Mouse (Mus musculus) midbrain, embryonic 15.5 days (tissue): ENCODE results near the gene Ntan1. TPM values are rescaled to one million over a fixed set of nuclear protein-coding genes. Genes with fewer than 3 reads are reported as not detected.
"Not testable (repeated sequence)": the region's sequence is repeated elsewhere in the genome, so short reads cannot be mapped to it uniquely, and the experiment has no call there.

Experiments
- ATAC-seq: fragments of 200-750 bp; cut with Nextera tagmentation; replicated peaks from 2 replicates; pipeline ENCODE4 v1.8.0; 2017; ENCODE audit warnings: moderate TSS enrichment
- H3K27ac ChIP-seq: fragments of 300-500 bp; sonication (generic); 2 replicates; pipeline ENCODE4 v1.5.1; 2015; ENCODE audit warnings: mild to moderate bottlenecking, inconsistent platforms
- H3K27me3 ChIP-seq: fragments of 300-500 bp; sonication (generic); replicated peaks from 2 replicates; pipeline ENCODE4 v1.6.1; 2015; ENCODE audit warnings: inconsistent platforms
- H3K36me3 ChIP-seq: fragments of 300-500 bp; sonication (generic); replicated peaks from 2 replicates; pipeline ENCODE4 v1.6.1; 2015; ENCODE audit warnings: inconsistent platforms
- H3K4me1 ChIP-seq: fragments of 300-500 bp; sonication (generic); 2 replicates; pipeline ENCODE4 v1.6.1; 2015; ENCODE audit warnings: inconsistent platforms
- H3K4me2 ChIP-seq: fragments of 300-500 bp; sonication (generic); 2 replicates; pipeline ENCODE4 v1.6.1; 2015; ENCODE audit warnings: inconsistent platforms, mild to moderate bottlenecking, moderate library complexity
- H3K4me3 ChIP-seq: fragments of 300-500 bp; sonication (generic); 2 replicates; pipeline ENCODE4 v1.5.1; 2015; ENCODE audit warnings: mild to moderate bottlenecking, inconsistent platforms
- H3K9ac ChIP-seq: fragments of 300-500 bp; sonication (generic); 2 replicates; pipeline ENCODE4 v1.6.1; 2015; ENCODE audit warnings: mild to moderate bottlenecking, inconsistent platforms
- H3K9me3 ChIP-seq: fragments of 300-500 bp; sonication (generic); 2 replicates; pipeline ENCODE4 v1.6.1; 2016; ENCODE audit warnings: inconsistent platforms
- WGBS: fragments of 180-500 bp; shearing (Covaris S2); methylation state at CpG from one replicate; pipeline ENCODE4 v1.1.7; 2015; ENCODE audit warnings: mixed read lengths; 5-methylcytosine and 5-hydroxymethylcytosine counted together
- polyA plus RNA-seq: library from polyadenylated mRNA; unstranded; fragments of >200 nt; fragmentation: Nextera tagmentation; extraction: Ambion mirVana; gene quantifications from 2 replicates; pipeline ENCODE4 v1.2.1, GENCODE M21; 2015

Gene Ntan1
- 191 and 208 TPM in 2 replicates for polyA plus RNA-seq

GRCm38 (mm10) chr16:13818560-13819393, at the start of gene Ntan1:
Gene Ntan1 (plus strand): TSS chr16:13818845.
- WGBS = 1% methylated on average over 58 of the region's 58 CpGs
- peak; percentile 97 for ATAC-seq

GRCm38 (mm10) chr16:13771603-13772002, 47.0 kb upstream of the Ntan1 start:
- 83% methylated on average over 4 of the region's 4 CpGs for WGBS
- H3K9ac ChIP-seq, H3K27ac ChIP-seq, ATAC-seq, H3K27me3 ChIP-seq, H3K4me3 ChIP-seq, H3K4me1 ChIP-seq, H3K9me3 ChIP-seq, H3K36me3 ChIP-seq, H3K4me2 ChIP-seq: not testable (repeated sequence)

More at GRCm38 (mm10) chr16:13818560-13819393, at the start of gene Ntan1:
- Histone ChIP-seq H3K36me3 (peaks cover 14% of the 10 kb centered on the region), H3K4me1 (peaks cover 21% of the 10 kb centered on the region), H3K4me2 (peak within 1 kb of the TSS; percentile 72), H3K27ac (peak within 1 kb of the TSS; percentile 96), H3K9me3 (no peaks in the 10 kb centered on the region), H3K27me3 (no peaks in the 10 kb centered on the region), H3K9ac (peak within 1 kb of the TSS; percentile 79), H3K4me3 (peak within 1 kb of the TSS; percentile 83)

DNA sequence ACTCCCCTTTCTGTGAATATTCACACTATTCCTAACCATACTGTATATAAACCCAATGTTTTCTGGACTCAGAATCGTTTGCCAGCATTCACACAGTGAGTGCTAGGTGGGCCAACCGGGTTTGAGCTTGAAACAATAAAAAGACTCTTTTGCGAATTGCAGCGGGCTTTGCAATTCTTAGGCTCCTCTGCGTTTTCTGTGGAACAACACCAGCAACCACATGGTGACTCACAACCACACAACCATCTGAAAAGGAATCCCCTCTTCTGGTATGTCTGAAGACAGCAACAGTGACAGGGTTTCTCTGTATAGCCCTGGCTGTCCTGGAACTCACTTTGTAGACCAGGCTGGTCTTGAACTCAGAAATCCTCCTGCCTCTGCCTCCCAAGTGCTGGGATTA, 46.6 kb upstream of the Ntan1 start:
- not testable (repeated sequence) for H3K36me3 ChIP-seq, H3K4me2 ChIP-seq, H3K27ac ChIP-seq, H3K4me3 ChIP-seq, H3K9ac ChIP-seq, H3K4me1 ChIP-seq, ATAC-seq, H3K9me3 ChIP-seq, H3K27me3 ChIP-seq
- 83% methylated on average over 5 of the region's 5 CpGs for WGBS

DNA sequence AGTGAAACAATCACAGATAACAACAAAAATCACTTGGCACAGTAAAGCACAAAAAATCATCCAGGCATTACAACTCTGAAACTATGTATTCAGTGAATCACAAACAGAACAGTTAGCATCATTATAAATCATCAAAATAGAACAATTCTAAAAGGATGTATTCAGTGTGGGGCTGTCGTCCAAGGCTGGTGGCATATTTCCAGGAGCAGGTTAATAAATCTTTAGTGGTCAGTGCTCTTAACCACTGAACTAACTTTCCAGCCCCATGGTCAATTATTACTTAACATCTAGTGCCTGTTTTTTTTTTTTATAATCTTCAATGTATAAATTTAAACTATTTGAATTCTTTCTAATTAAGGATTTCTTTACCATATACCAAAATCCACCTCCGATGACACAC, 44.6 kb upstream of the Ntan1 start:
- not testable (repeated sequence) for H3K27ac ChIP-seq, H3K4me3 ChIP-seq, H3K27me3 ChIP-seq, H3K4me1 ChIP-seq, H3K36me3 ChIP-seq, ATAC-seq, H3K9me3 ChIP-seq, H3K9ac ChIP-seq, H3K4me2 ChIP-seq
- 94% methylated on average over 2 of the region's 2 CpGs for WGBS

GRCm38 (mm10) chr16:13774651-13775050, 44.0 kb upstream of the Ntan1 start:
- not testable (repeated sequence) for H3K36me3 ChIP-seq, H3K4me1 ChIP-seq, H3K9me3 ChIP-seq, H3K9ac ChIP-seq, H3K27ac ChIP-seq, ATAC-seq, H3K27me3 ChIP-seq, H3K4me2 ChIP-seq, H3K4me3 ChIP-seq
- WGBS = 91% methylated on average over 3 of the region's 3 CpGs

DNA sequence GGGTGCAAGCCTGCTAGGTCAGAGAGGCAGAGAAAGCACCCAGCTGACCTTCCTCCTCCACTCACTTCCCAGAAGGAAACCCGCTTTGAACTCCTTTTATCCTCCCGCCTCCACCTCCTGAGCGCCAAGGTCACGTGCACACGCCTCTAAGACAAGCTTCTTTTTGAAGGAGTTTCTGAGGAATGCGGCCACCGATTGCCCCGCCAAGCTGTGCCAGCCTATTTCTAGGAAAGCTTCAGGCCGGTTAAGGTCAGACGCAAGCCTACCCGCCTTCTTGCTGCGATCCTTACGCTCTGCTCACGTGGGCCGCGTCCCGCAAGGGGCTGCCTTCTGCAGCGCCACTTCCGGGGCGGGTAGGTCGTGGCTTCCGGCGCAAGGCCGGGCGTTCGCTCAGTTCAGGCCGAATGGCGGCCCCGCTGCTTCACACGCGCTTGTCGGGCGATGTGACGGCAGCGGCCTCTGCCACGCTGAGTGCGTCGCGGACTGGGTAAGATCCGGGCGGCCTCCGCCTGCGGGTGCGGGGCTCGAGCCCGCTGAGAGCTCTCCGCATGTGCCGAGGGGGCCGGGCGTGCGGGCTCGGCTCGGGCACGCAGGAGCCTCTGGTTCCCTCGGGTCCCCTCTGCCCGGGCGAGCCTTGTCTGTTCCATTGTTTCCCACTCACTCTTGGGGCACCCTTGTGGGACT, 38.1 kb upstream of the Ntan1 start, which contains the start of gene Rrn3:
Rrn3 (plus strand) TSS at position 356 of the 684 bp plus-strand sequence.
- Histone ChIP-seq H3K9ac (peak within 1 kb of the TSS; percentile 93), H3K36me3 (peaks cover 10% of the 10 kb centered on the region), H3K4me2 (peak within 1 kb of the TSS; percentile 73), H3K4me3 (peak within 1 kb of the TSS; percentile 74), H3K9me3 (no peaks in the 10 kb centered on the region), H3K27me3 (no peaks in the 10 kb centered on the region), H3K27ac (peak within 1 kb of the TSS; percentile 83), H3K4me1 (peaks cover 19% of the 10 kb centered on the region)
- ATAC-seq = peak; percentile 100
- under 1% methylated on average over 57 of the region's 57 CpGs for WGBS

- 35% methylated on average over 8 of the region's 8 CpGs for WGBS
- Histone ChIP-seq H3K27me3 (no peaks in the 10 kb centered on the region), H3K9me3 (no peaks in the 10 kb centered on the region), H3K9ac (peak overlapping the region; percentile 93), H3K4me2 (peak overlapping the region; percentile 73), H3K27ac (no peak overlapping the region), H3K36me3 (peaks cover 18% of the 10 kb centered on the region), H3K4me1 (peaks cover 19% of the 10 kb centered on the region), H3K4me3 (peak overlapping the region; percentile 74)
- ATAC-seq = peak; percentile 43; the same call in 1 of the 2 replicates
Measured at GRCm38 (mm10) chr16:13781216-13781615, 37.4 kb upstream of the Ntan1 start.

GRCm38 (mm10) chr16:13785932-13786331, 32.7 kb upstream of the Ntan1 start:
- Histone ChIP-seq H3K4me3 (no peak overlapping the region), H3K9ac (no peak overlapping the region), H3K27ac (no peak overlapping the region), H3K36me3 (peaks cover 46% of the 10 kb centered on the region), H3K4me2 (no peak overlapping the region), H3K9me3 (no peaks in the 10 kb centered on the region), H3K27me3 (no peaks in the 10 kb centered on the region), H3K4me1 (peaks cover 12% of the 10 kb centered on the region)
- WGBS = 86% methylated on average over 3 of the region's 3 CpGs
- ATAC-seq = no peak

- H3K36me3 ChIP-seq = peaks cover 73% of the 10 kb centered on the region
- not testable (repeated sequence) for H3K4me3 ChIP-seq, H3K4me2 ChIP-seq, H3K9ac ChIP-seq, H3K9me3 ChIP-seq, H3K27me3 ChIP-seq, H3K4me1 ChIP-seq, ATAC-seq, H3K27ac ChIP-seq
- 93% methylated on average over 2 of the region's 2 CpGs for WGBS
Measured at GRCm38 (mm10) chr16:13793441-13793840, 25.2 kb upstream of the Ntan1 start.

DNA sequence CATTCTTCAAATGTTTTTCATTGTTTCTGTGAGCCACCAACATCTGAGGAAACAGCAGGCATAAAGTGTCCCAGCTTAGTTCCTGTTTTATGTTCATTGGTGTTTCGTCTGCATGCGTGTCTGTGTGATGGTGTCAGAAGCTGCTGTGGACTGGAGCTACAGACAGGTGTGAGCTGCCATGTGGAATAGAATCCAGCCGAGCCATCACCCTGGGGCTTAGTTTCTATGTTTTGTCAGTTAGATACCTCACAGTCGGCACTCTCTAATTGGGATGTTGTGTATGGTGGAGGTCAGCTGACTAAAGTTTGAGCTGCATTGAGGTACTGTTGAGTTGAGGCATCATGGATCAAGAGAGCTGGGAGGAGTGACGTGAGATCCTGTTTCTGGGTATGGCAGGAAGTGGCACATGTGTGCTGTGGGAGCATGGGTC, 21.9 kb upstream of the Ntan1 start:
- no peak overlapping the region for H3K27ac ChIP-seq
- no peak overlapping the region for H3K9ac ChIP-seq
- no peaks in the 10 kb centered on the region for H3K9me3 ChIP-seq
- no peak overlapping the region for H3K4me2 ChIP-seq
- 93% methylated on average over 5 of the region's 5 CpGs for WGBS
- ATAC-seq = no peak
- no peaks in the 10 kb centered on the region for H3K4me1 ChIP-seq
- H3K4me3 ChIP-seq = no peak overlapping the region
- H3K36me3 ChIP-seq = peaks cover 79% of the 10 kb centered on the region
- no peaks in the 10 kb centered on the region for H3K27me3 ChIP-seq

GRCm38 (mm10) chr16:13801231-13801630, 17.4 kb upstream of the Ntan1 start:
- Histone ChIP-seq H3K9me3 (no peaks in the 10 kb centered on the region), H3K4me2 (no peak overlapping the region), H3K4me1 (no peaks in the 10 kb centered on the region), H3K36me3 (peaks cover 61% of the 10 kb centered on the region), H3K4me3 (no peak overlapping the region), H3K27me3 (no peaks in the 10 kb centered on the region), H3K9ac (no peak overlapping the region), H3K27ac (no peak overlapping the region)
- WGBS = 94% methylated on average over 4 of the region's 4 CpGs
- ATAC-seq = no peak

DNA sequence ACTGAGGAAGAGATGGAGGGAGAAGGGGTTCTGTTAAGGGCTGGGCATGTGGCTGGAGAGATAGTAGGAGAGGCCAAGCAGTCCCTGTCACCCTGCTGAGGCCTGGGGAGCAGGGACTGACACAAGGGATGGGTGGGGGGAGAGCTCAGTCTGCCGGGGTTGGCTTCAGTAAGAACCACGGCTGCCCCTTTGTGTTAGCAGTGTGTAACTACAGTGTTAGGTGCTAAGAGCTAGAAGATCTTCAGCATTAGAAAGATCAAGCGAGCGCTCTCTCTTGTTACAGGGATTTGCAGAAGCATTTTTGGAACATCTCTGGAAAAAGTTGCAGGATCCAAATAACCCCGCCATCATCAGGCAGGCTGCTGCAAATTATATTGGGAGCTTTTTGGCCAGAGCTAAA, 14.0 kb upstream of the Ntan1 start:
- H3K9me3 ChIP-seq = no peaks in the 10 kb centered on the region
- no peak overlapping the region for H3K4me3 ChIP-seq
- ATAC-seq = no peak
- 88% methylated on average over 5 of the region's 5 CpGs for WGBS
- no peak overlapping the region for H3K4me2 ChIP-seq
- H3K27me3 ChIP-seq = no peaks in the 10 kb centered on the region
- no peak overlapping the region for H3K27ac ChIP-seq
- no peak overlapping the region for H3K9ac ChIP-seq
- H3K4me1 ChIP-seq = no peaks in the 10 kb centered on the region
- peaks cover 63% of the 10 kb centered on the region for H3K36me3 ChIP-seq
